Mouse (Mus musculus) ovary, postnatal 36 days (tissue): ENCODE data around the gene Asic2.
A peak's percentile ranks its signal among the peaks of the same experiment; 100 is the strongest.

Experiments used
- DNase-seq: peaks from one replicate; pipeline ENCODE4 v3.0.0; 2022; ENCODE audit warnings: low spot score, mixed read lengths

Asic2 gene

GRCm38 (mm10) chr11:81968401-81968881, at the start of gene Asic2:
Asic2 (minus strand) TSS chr11:81968457.
- no peak for DNase-seq

GRCm38 (mm10) chr11:82016181-82016780, 48.0 kb upstream of the Asic2 start:
- DNase-seq: no peak

GRCm38 (mm10) chr11:82015066-82015465, 46.8 kb upstream of the Asic2 start:
- no peak for DNase-seq

GRCm38 (mm10) chr11:82013756-82014155, 45.5 kb upstream of the Asic2 start:
- no peak for DNase-seq

- DNase-seq: no peak
Measured at GRCm38 (mm10) chr11:82011411-82012193, 43.3 kb upstream of the Asic2 start.

- no peak for DNase-seq
Measured at GRCm38 (mm10) chr11:82010115-82010514, 41.9 kb upstream of the Asic2 start.

- peak; percentile 34 for DNase-seq
Measured at GRCm38 (mm10) chr11:82006796-82007423, 38.7 kb upstream of the Asic2 start.

GRCm38 (mm10) chr11:82004810-82005209, 36.6 kb upstream of the Asic2 start:
- DNase-seq: no peak

GRCm38 (mm10) chr11:82000581-82000980, 32.3 kb upstream of the Asic2 start:
- DNase-seq: no peak

- no peak for DNase-seq
Measured at GRCm38 (mm10) chr11:81999469-81999868, 31.2 kb upstream of the Asic2 start.

- no peak for DNase-seq
Measured at GRCm38 (mm10) chr11:81998646-81999045, 30.4 kb upstream of the Asic2 start.

GRCm38 (mm10) chr11:81997085-81997484, 28.8 kb upstream of the Asic2 start:
- no peak for DNase-seq

GRCm38 (mm10) chr11:81996172-81996841, 28.1 kb upstream of the Asic2 start:
- DNase-seq: peak; percentile 64

- peak; percentile 15 for DNase-seq
Measured at GRCm38 (mm10) chr11:81983146-81983545, 14.9 kb upstream of the Asic2 start.

- no peak for DNase-seq
Measured at GRCm38 (mm10) chr11:81982191-81982590, 13.9 kb upstream of the Asic2 start.

- DNase-seq: no peak
Measured at GRCm38 (mm10) chr11:81974577-81974976, 6.3 kb upstream of the Asic2 start.

- no peak for DNase-seq
Measured at GRCm38 (mm10) chr11:81973699-81974098, 5.4 kb upstream of the Asic2 start.

- no peak for DNase-seq
Measured at GRCm38 (mm10) chr11:81972044-81972443, 3.8 kb upstream of the Asic2 start.

- DNase-seq: peak; percentile 11
Measured at GRCm38 (mm10) chr11:81966626-81967289, 1.5 kb downstream of the Asic2 start.

GRCm38 (mm10) chr11:81965653-81966625, 2.3 kb downstream of the Asic2 start:
- no peak for DNase-seq

- no peak for DNase-seq
Measured at GRCm38 (mm10) chr11:81964561-81964960, 3.7 kb downstream of the Asic2 start.
